Mouse (Mus musculus) CH12.LX (cell line): Measurements from ENCODE around the gene Fes.

Experiments used
- CTCF ChIP-seq, 2 experiments: IDR thresholded peaks in 1 of 2; conservative IDR thresholded peaks in 1 of 2; 2 replicates each; pipeline ENCODE4 v1.5.1; 2011 to 2012; ENCODE audit warnings: low read depth in 2 of 2, low read length in 2 of 2, improper control_type of control experiment in 1 of 2, inconsistent platforms in 1 of 2, mild to moderate bottlenecking in 1 of 2, moderate library complexity in 1 of 2
- EP300 ChIP-seq: IDR thresholded peaks from 2 replicates; pipeline ENCODE4 v1.6.1; 2011; ENCODE audit warnings: low read length, improper control_type of control experiment
- HCFC1 ChIP-seq: IDR thresholded peaks from 2 replicates; pipeline ENCODE4 v1.6.1; 2012; ENCODE audit warnings: low read depth, mild to moderate bottlenecking, inconsistent platforms, low read length, improper control_type of control experiment
- JUND ChIP-seq: conservative IDR thresholded peaks from 2 replicates; pipeline ENCODE4 v1.6.1; 2011; ENCODE audit warnings: low read depth, low read length, improper control_type of control experiment
- KAT2A ChIP-seq: IDR thresholded peaks from 2 replicates; pipeline ENCODE4 v1.6.1; 2012; ENCODE audit warnings: low read length, improper control_type of control experiment, inconsistent platforms; ENCODE audit not compliant: insufficient replicate concordance
- MAX ChIP-seq: IDR thresholded peaks from 2 replicates; pipeline ENCODE4 v1.6.1; 2011; ENCODE audit warnings: low read length, improper control_type of control experiment
- MEF2A ChIP-seq: IDR thresholded peaks from 2 replicates; pipeline ENCODE4 v1.6.1; 2014; ENCODE audit warnings: low read depth, mild to moderate bottlenecking, inconsistent platforms, low read length, improper control_type of control experiment, borderline replicate concordance
- POLR2A ChIP-seq: IDR thresholded peaks from 2 replicates; pipeline ENCODE4 v1.6.1; 2011; ENCODE audit warnings: low read depth, mild to moderate bottlenecking, improper control_type of control experiment, low read length
- POLR2AphosphoS2 ChIP-seq: IDR thresholded peaks from 2 replicates; pipeline ENCODE4 v1.6.1; 2011; ENCODE audit warnings: low read depth, low read length, improper control_type of control experiment
- RCOR1 ChIP-seq: conservative IDR thresholded peaks from 2 replicates; pipeline ENCODE4 v1.6.1; 2012; ENCODE audit warnings: low read depth, mild to moderate bottlenecking, inconsistent platforms, low read length, improper control_type of control experiment
- USF1 ChIP-seq: IDR thresholded peaks from 2 replicates; pipeline ENCODE4 v1.6.1; 2014; ENCODE audit warnings: low read depth, mild to moderate bottlenecking, inconsistent platforms, low read length, improper control_type of control experiment

GRCm38 (mm10) chr7:80334848-80335247, 52.9 kb downstream of the Fes start:
- no peak for TF ChIP-seq JUND
- no peak for TF ChIP-seq USF1
- TF ChIP-seq POLR2AphosphoS2, result no peak
- no peak for TF ChIP-seq HCFC1
- no peak for TF ChIP-seq CTCF (conservative IDR thresholded peaks at IDR 0.05 in 1 of 2, IDR thresholded peaks at IDR 0.05 in 1 of 2; ENCODE audit: low read depth in 2 of 2, low read length in 2 of 2)
- no peak for TF ChIP-seq EP300
- TF ChIP-seq RCOR1, result no peak
- no peak for TF ChIP-seq KAT2A
- TF ChIP-seq MEF2A, result no peak
- no peak for TF ChIP-seq POLR2A
- no peak for TF ChIP-seq MAX
